Mouse (Mus musculus) cortical plate, adult 2 months (tissue): ENCODE results near the gene Tead1. TPM values are rescaled to one million over a fixed set of nuclear protein-coding genes. Genes with fewer than 3 reads are reported as not detected.

Experiments used
- H3K27ac ChIP-seq: fragments of 200-500 bp; 2 replicates; pipeline ENCODE4 v1.5.1; 2012; ENCODE audit warnings: low read length, control low read depth, inconsistent platforms; ENCODE audit not compliant: insufficient read depth
- H3K4me1 ChIP-seq: fragments of 200-500 bp; 2 replicates; pipeline ENCODE4 v1.6.1; 2011; ENCODE audit warnings: low read length; ENCODE audit not compliant: control insufficient read depth, insufficient read depth
- H3K4me3 ChIP-seq: fragments of 200-500 bp; 2 replicates; pipeline ENCODE4 v1.5.1; 2011; ENCODE audit warnings: mild to moderate bottlenecking, low read length, control low read depth; ENCODE audit not compliant: insufficient read depth
- CTCF ChIP-seq: fragments of 200-500 bp; IDR thresholded peaks from 2 replicates; pipeline ENCODE4 v1.5.1; 2011; ENCODE audit warnings: mild to moderate bottlenecking, control low read depth, low read length; ENCODE audit not compliant: insufficient read depth; ENCODE audit errors: extremely low read depth
- POLR2A ChIP-seq: fragments of 200-500 bp; IDR thresholded peaks from 2 replicates; pipeline ENCODE4 v1.6.1; 2011; ENCODE audit warnings: mild to moderate bottlenecking, low read length, control low read depth; ENCODE audit not compliant: insufficient read depth; ENCODE audit errors: extremely low read depth
- polyA plus RNA-seq: library from polyadenylated mRNA; depleted of rRNA; stranded (reverse); fragments of >200 nt; gene quantifications from 2 replicates; pipeline ENCODE4 v1.2.3, GENCODE M21; 2012

Tead1 gene
- polyA plus RNA-seq, 1 experiment: 6.4 TPM

GRCm38 (mm10) chr7:112700082-112700481 is 21.0 kb downstream of the Tead1 start:
- Histone ChIP-seq H3K27ac (no peak overlapping the region), H3K4me1 (peaks cover 2% of the 10 kb centered on the region; the same call in 1 of the 2 replicates), H3K4me3 (no peak overlapping the region)
- TF ChIP-seq POLR2A: no peak
- no peak for TF ChIP-seq CTCF

- no peaks in the 10 kb centered on the region for H3K4me1 ChIP-seq
- TF ChIP-seq CTCF: no peak
- no peak for TF ChIP-seq POLR2A
- H3K27ac ChIP-seq: no peak overlapping the region
- H3K4me3 ChIP-seq: no peak overlapping the region
Measured at GRCm38 (mm10) chr7:112703341-112703740, 24.2 kb downstream of the Tead1 start.

GRCm38 (mm10) chr7:112705870-112706269 is 26.8 kb downstream of the Tead1 start:
- H3K4me3 ChIP-seq: no peak overlapping the region
- TF ChIP-seq POLR2A (no peak), CTCF (no peak)
- no peak overlapping the region for H3K27ac ChIP-seq
- no peaks in the 10 kb centered on the region for H3K4me1 ChIP-seq

DNA sequence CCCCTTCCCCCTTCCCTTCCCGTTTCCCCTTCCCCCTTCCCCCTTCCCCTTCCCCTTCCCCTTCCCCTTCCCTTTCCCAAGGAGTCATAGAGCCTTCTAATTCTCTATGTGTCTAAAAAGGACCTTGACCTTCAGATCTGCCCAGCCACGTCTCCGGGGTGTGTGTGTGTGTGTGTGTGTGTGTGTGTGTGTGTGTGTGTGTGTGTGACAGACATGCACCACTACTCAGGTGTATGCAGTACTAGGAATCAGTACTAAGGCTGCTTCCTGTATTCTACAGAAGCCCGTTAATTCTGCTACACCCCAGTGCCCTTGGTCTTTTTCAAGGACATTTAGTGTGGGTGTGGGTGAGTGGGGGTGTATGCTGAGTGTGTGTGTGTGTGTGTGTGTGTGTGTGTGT is 27.6 kb downstream of the Tead1 start:
- Histone ChIP-seq H3K4me1 (no peaks in the 10 kb centered on the region), H3K4me3 (no peak overlapping the region), H3K27ac (no peak overlapping the region)
- TF ChIP-seq POLR2A (no peak), CTCF (no peak)

GRCm38 (mm10) chr7:112710409-112711107 is 31.4 kb downstream of the Tead1 start:
- TF ChIP-seq CTCF (no peak), POLR2A (no peak)
- H3K4me3 ChIP-seq: no peak overlapping the region
- H3K27ac ChIP-seq: no peak overlapping the region
- H3K4me1 ChIP-seq: no peaks in the 10 kb centered on the region

DNA sequence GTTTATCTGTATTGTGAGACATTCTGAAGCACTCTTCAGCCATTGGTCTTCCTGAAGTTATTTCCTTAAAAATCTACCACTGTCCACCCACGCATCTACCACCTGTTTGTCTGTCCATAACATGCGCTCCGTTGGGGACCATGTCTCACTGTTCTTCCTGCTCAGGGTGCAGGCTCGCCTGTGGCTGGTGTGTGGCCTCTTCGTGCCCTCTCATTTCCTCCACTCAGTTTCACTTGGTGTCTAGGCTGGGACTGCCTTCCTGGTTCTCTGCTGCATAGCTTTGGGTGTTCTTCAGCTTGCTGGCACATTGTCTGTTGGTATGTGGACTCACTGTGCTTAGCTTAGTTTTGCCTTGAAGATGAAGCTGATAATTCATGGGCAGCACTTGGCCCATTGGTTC is 32.9 kb downstream of the Tead1 start:
- TF ChIP-seq CTCF: no peak
- TF ChIP-seq POLR2A: no peak
- H3K27ac ChIP-seq: no peak overlapping the region
- no peaks in the 10 kb centered on the region for H3K4me1 ChIP-seq
- H3K4me3 ChIP-seq: no peak overlapping the region

DNA sequence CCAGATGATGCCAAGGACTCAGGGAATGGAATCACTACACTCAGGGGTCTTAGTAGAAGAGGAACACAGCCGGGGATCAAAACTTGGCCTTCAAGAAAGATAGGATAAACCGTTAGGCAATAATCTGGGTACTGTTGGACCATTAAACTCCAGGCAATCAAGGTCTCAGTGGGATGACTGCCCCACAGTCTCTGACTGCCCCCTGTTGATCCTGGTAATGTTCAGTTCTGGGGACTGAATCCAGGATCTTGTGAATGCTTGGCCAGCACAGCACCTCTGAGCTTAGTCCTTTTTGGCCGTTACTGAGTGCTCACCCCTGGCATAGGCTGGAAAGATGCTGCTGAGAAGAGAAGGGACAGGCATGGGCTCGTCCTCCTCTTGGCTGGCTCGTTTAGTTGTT is 34.4 kb downstream of the Tead1 start:
- H3K4me3 ChIP-seq: no peak overlapping the region
- H3K27ac ChIP-seq: no peak overlapping the region
- no peaks in the 10 kb centered on the region for H3K4me1 ChIP-seq
- peak; percentile 15; the same call in 1 of the 2 replicates for TF ChIP-seq CTCF
- TF ChIP-seq POLR2A: no peak

DNA sequence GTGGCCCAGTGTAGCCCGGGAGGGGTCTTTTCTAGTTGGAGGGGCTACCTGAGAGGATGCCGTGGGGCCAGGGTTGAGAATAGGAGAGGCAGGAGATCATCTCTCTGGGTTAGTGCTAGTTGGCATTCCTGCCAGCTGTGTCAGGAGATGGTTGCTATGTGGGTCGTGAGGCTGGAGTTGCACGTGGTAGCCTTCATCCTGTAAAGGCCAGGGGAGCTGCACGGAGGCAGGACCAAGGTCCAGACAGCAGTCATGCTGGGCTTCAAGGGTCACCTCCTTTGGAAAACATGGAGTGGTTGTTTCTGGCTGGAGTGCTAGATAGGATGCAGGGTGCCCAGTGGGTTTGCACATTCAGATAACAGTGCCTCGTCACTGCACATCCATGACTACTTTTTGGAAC is 35.7 kb downstream of the Tead1 start:
- Histone ChIP-seq H3K4me3 (no peak overlapping the region), H3K4me1 (no peaks in the 10 kb centered on the region), H3K27ac (no peak overlapping the region)
- no peak for TF ChIP-seq CTCF
- no peak for TF ChIP-seq POLR2A

DNA sequence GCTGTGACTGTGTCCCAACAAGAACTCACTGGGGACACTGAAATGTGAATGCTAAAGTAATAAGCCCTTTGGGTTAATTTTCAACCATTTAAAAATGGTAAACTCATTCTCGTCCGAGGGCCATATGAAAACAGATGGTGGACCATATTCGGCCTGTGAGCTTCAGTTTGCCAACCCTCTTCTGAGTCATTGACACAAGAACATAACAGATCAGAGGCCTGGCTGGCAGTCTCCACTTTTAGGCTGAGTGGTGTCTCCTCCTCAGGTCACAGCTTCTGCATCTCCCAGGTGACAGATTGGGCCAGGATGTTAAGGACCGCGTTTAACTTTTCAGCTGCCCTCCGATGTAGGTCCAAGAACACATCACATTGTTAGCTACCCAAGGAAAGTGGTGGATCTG is 37.6 kb downstream of the Tead1 start:
- Histone ChIP-seq H3K27ac (no peak overlapping the region), H3K4me3 (no peak overlapping the region), H3K4me1 (0 out of 2 replicates have a peak, but pooled peaks cover 2% of the 10 kb centered on the region)
- TF ChIP-seq CTCF (no peak), POLR2A (no peak)

GRCm38 (mm10) chr7:112717676-112718075 is 38.6 kb downstream of the Tead1 start:
- Histone ChIP-seq H3K27ac (no peak overlapping the region), H3K4me3 (no peak overlapping the region), H3K4me1 (0 out of 2 replicates have a peak, but pooled peaks cover 2% of the 10 kb centered on the region)
- TF ChIP-seq POLR2A: no peak
- TF ChIP-seq CTCF: no peak
